Mouse (Mus musculus): Measurements from ENCODE around the gene Rgs16. TPM values are rescaled to one million over a fixed set of nuclear protein-coding genes. Genes with fewer than 3 reads are reported as not detected.

The Rgs16 gene
- total RNA-seq, 2 experiments from 2014 or later = 1.1 to 1.6 TPM

GRCm38 (mm10) chr1:153720935-153721334 is 19.2 kb upstream of the Rgs16 start:
- DNase-seq = no peak

GRCm38 (mm10) chr1:153721565-153722310 is 18.4 kb upstream of the Rgs16 start:
- DNase-seq = no peak

GRCm38 (mm10) chr1:153723426-153723825 is 16.7 kb upstream of the Rgs16 start:
- no peak for DNase-seq

GRCm38 (mm10) chr1:153726636-153727035 is 13.5 kb upstream of the Rgs16 start:
- no peak for DNase-seq

GRCm38 (mm10) chr1:153729806-153730205 is 10.3 kb upstream of the Rgs16 start:
- DNase-seq = no peak

GRCm38 (mm10) chr1:153730671-153731070 is 9.5 kb upstream of the Rgs16 start:
- DNase-seq = peak; percentile 63

GRCm38 (mm10) chr1:153733181-153733580 is 7.0 kb upstream of the Rgs16 start:
- DNase-seq = no peak

GRCm38 (mm10) chr1:153734866-153735265 is 5.3 kb upstream of the Rgs16 start:
- DNase-seq = no peak

- DNase-seq = no peak
These were observed 4.1 kb upstream of the Rgs16 start for GRCm38 (mm10) chr1:153736096-153736495.

- no peak for DNase-seq
These were observed 2.8 kb upstream of the Rgs16 start for GRCm38 (mm10) chr1:153737101-153738085.

GRCm38 (mm10) chr1:153739437-153740015 is 623 bp upstream of the Rgs16 start:
- no peak for DNase-seq

- no peak for DNase-seq
These were observed 739 bp downstream of the Rgs16 start for GRCm38 (mm10) chr1:153740775-153741400.

GRCm38 (mm10) chr1:153741551-153742316 is 1.6 kb downstream of the Rgs16 start:
- no peak for DNase-seq

- no peak for DNase-seq
These were observed 2.4 kb downstream of the Rgs16 start for GRCm38 (mm10) chr1:153742374-153743155.

- no peak for DNase-seq
These were observed 6.0 kb downstream of the Rgs16 start for GRCm38 (mm10) chr1:153746119-153746670.

- peak; percentile 37 for DNase-seq
These were observed 6.6 kb downstream of the Rgs16 start for GRCm38 (mm10) chr1:153746728-153747127.

- no peak for DNase-seq
These were observed 7.8 kb downstream of the Rgs16 start for GRCm38 (mm10) chr1:153747861-153748530.

- DNase-seq = no peak
These were observed 8.4 kb downstream of the Rgs16 start for GRCm38 (mm10) chr1:153748549-153748948.

- DNase-seq = peak; percentile 43
These were observed 9.2 kb downstream of the Rgs16 start, which contains the start of gene Rnasel for GRCm38 (mm10) chr1:153749211-153749801. TSS of gene Rnasel (plus strand) at chr1:153749426.
